Mouse (Mus musculus) mouse embryonic stem cell (cell line): ENCODE measurements at regions not wholly inside any gene's neighbourhood (a gene's known extent, or its start where the extent isn't known, plus 50 kb on each side); places are given as distances from the start of the nearest gene placed in this dataset.

ENCODE experiments used
- in situ Hi-C, 2 experiments: fragments of 300-500 bp; cut with MboI; formaldehyde crosslinking; loops; 1 replicate in 1 of 2; 3 replicates in 1 of 2; pipeline ENCODE4 v1.14.3; 2019 to 2020; ENCODE audit warnings: low sequenced_read_pairs in 2 of 2, low pct_unique_long_range_greater_than_20kb in 1 of 2, mixed read lengths in 1 of 2; ENCODE audit not compliant: unreplicated experiment in 1 of 2

- in situ Hi-C loops = no loop called here
Measured at GRCm38 (mm10) chr4:34308921-34309563, 241.7 kb upstream of the Akirin2 start.

DNA sequence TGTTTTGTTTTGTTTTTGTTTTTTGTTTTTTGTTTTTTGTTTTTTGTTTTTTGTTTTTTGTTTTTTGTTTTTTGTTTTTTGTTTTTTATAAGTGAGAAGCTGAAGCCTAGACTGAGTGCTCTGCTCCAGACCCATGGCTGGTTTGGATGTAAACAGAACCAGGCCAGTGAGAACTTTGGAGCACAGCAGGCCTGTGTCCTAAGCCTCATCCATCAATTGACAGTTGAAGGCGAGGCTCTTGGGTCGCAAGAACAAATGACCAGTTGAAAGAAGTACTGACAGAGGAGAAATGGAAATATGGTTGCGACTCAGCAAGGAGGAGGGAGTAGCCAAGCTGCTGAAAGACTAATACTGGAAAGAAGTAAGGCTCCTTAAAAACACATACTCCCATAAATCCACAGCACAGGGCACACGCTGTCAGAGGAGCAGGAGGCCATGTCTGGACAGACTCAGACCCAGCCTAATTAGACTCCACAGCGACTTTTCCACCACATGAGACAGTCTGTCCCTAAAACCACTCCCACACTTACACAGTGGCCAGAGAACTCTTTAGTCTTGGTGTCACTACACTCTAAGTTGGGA is 240.6 kb upstream of the Akirin2 start:
- in situ Hi-C loops = no loop called here

DNA sequence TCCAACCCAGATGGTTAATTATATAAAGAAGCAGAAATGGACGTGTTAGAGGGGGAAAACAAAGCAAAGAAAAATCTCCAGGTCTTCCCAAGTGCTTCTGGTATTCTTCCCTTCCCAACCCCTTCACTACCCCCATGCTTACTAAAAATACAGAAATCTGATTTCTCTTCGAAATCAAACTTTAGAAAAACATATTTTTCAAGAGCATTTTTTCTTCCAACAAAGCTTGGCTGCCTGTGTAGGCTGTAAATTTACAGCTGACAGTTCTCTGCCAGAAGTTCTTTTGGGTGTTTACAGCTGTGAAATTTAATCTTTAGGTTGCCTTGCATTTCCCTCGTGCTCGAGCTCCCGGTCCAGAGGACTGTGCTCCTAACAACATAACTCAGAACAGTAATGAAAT is 234.9 kb upstream of the Akirin2 start:
- in situ Hi-C loops = no loop called here

DNA sequence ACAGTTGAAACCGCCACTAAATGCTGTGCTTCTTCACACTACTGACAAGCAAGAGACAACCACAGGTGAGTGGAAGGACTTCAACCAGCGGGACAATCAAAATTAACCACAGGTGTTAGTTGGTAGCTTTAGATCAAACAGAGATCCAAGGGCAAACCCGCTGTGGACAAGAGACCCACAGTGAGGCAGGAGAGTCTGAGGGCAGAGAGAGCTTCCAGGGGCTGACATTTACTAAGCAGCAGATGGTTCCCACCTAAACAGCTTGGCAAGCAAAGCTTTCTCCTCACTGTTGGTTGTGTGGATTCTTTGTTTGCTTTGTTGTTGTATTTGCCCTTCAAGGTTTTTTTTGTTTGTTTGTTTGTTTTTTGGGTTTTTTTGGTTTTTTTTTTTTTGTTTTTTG is 227.9 kb upstream of the Akirin2 start:
- in situ Hi-C loops = no loop called here

GRCm38 (mm10) chr4:34328151-34328785 is 222.5 kb upstream of the Akirin2 start:
- in situ Hi-C loops = no loop called here

DNA sequence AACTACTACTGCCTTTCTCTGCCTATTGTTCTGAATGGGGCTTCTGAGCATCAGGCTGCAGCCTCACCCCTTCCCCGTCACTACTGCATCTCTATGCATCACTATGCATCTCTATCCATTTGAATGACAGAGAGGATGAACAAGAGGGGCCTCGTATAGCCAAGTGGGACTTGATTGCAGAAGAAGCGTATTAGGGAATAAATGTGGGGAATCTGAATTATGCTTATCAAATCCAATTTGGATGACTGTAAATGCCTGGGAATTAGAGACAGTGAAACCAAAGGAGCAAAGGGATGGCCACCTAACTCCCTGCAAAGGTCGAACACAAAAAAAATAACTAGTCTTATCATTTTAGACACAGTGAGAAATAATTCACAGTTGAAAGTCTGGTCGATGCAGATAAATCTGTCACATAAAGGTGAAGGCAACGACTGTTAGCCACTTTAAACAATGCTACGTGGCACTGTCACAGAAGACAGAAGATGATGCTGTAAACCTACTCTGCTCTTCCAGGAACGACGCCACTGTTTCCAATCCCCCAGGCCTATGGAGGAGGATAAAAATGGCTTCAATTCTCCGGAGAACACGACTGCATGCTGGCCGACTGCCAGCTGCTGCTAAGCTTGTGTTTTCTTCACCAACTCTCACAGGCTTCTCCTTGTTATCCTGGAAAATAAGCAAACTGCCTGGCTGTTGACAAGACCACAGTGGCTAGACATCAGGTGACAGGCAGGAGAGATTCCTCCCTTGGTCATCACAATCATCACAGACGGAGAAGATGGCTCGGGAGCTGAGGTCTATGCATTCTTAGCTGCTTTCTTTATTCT is 213.6 kb upstream of the Akirin2 start:
- in situ Hi-C loops = no loop called here

DNA sequence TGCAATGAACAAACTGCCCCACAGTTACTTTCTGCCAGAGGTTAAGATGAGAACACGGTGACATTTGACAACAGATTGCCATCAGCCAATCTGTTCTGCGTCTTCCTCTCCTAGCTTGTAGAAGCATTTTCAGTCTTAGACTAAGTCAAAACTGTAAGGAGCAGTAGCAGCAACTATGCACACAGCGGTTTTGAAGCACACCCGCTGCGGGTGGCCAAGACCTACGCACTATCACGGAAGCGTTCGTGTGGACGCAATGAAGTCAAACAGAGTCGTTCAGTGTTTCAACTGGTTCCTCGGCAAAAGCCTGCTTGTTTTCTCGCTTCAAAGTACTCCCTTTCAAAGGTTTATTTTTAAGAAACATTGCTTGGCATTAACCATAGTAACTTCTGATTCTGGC is 212.9 kb upstream of the Akirin2 start:
- in situ Hi-C loops = no loop called here

- in situ Hi-C loops = no loop called here
Measured at GRCm38 (mm10) chr4:34340057-34340456, 210.7 kb upstream of the Akirin2 start.

GRCm38 (mm10) chr4:34371281-34372032 is 179.3 kb upstream of the Akirin2 start:
- in situ Hi-C loops = no loop called here

- in situ Hi-C loops = no loop called here
Measured at GRCm38 (mm10) chr4:34386338-34386967, 164.3 kb upstream of the Akirin2 start.

DNA sequence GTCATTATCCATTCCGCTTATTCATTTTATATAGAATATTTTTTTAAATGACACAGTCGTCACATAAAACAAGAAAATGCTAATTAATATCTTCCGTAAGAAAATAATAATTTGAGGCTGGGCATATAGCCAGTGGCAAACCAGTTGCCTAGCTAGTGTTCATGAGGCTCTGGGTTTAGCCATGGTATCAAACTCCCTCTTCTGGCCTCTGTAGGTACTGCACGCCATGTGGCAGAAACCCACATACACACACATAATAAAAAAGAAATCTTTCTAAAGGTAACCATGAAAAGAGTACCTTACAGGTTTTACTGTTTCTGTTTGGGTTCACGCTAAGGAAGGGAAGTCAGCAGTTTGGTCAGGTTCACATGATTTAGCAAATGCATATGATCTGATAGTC is 159.2 kb upstream of the Akirin2 start:
- in situ Hi-C loops = no loop called here

DNA sequence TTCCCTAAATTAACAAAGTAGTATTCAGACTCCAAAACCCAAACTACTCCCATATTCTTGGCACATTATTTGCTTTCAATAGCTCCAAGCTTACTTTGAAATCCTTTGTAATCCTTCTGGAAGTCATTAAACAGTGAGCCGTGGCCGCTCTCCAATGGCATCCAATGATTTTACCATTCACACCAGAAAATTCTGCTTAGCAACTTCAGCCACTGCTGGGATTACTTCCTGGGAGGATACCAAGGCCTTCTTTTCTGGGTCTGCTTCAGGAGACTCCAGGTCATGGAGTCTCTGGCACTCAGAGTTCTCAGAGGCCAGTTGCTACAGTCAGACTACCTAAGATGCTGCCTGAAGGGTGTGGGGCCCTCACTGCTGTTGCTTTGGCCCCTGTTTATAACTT is 147.7 kb upstream of the Akirin2 start:
- in situ Hi-C loops = no loop called here

- in situ Hi-C loops = no loop called here
Measured at GRCm38 (mm10) chr4:34407181-34407580, 143.6 kb upstream of the Akirin2 start.

DNA sequence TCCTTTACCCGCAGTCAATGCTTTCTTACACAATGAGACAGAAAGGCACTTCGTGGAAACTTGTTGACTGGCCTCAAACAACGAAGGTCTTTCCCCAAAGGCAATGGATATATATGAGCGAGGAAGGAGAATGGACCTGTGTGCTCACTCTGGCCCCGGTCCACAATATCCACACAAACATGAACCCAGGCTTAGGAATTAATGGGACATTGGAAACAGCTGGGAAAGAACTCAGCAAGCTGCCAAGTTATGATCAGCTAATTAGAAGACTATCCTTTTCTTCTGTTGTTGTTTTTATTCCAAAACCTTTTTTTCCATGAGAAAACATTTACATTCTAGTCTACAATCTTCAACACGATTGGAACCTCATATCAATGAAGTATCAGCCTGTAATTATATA is 129.8 kb upstream of the Akirin2 start:
- in situ Hi-C loops = loop anchor here in 1 of 2 experiments (5.0 kb wide), 1 partner anchor 51 kb away; no protein-coding TSS in a partner anchor

DNA sequence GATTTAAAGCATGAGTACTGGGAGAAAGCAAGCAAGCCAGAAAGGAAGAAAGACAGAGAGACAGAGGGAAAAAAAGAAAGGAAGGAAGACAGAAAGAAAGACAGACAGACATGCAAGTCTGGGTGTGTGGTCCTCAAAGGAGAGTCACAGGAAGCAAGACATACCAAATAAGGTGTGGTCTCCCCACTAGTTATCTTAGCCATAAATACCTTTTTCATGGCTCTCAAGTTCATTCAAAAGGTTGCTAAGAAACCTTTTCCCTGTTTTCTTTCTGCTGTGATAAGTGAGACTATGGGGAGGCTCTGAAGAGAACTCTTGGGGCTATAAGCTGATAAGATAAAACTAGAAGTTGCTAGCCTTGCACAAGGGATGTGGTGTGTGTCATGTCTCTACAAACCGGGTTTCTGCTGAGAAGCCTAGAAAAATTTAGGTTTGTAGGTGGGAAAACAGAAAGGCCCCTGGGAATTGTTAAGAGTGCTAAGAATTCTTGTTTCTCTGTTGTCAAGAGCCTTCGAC is 126.5 kb upstream of the Akirin2 start:
- in situ Hi-C loops = loop anchor here in 1 of 2 experiments (5.0 kb wide), 1 partner anchor 48 kb away; no protein-coding TSS in a partner anchor

DNA sequence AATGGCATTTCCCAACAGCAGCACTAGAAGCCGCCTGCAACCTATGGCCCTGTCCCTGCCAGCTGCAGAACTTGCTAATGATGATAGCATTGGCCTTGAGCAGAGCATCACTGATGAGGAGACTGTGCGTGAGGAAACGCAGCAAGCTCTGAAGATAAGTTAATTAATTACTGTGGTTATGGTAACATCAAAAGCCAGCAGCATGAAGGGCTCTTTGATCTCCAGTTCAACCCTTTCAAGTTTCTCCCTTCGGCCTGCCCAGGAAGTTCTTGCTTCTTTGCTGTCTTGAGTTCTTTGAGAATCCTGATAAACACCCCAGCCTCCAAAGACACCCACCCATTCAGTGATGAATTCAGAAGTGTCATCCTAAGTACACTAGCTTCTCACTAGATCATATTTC is 121.7 kb upstream of the Akirin2 start:
- in situ Hi-C loops = no loop called here

GRCm38 (mm10) chr4:34429456-34430235 is 121.1 kb upstream of the Akirin2 start:
- in situ Hi-C loops = no loop called here
